Mouse (Mus musculus): ENCODE measurements around the gene Megf8.

The Megf8 gene

DNA sequence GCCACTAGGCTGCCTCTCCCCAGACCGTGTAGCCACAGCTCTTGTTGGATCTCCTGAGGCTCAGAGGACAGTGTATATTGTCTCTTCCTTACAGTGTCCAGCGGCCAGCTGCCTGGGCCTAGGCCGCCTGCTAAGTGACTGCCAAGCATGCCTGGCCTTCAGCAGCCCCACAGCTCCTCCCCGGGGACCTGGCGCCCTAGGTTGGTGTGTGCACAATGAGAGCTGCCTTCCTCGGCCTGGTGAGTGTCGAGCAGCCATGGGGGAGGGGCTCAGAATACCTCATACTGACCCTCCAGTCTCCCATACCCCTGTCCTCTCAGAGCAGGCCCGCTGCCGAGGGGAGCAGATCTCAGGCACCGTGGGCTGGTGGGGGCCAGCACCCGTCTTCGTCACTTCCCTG lies 17.5 kb downstream of the Megf8 start:
- no peak for DNase-seq (ENCODE audit: low spot score in 2 of 2)

DNA sequence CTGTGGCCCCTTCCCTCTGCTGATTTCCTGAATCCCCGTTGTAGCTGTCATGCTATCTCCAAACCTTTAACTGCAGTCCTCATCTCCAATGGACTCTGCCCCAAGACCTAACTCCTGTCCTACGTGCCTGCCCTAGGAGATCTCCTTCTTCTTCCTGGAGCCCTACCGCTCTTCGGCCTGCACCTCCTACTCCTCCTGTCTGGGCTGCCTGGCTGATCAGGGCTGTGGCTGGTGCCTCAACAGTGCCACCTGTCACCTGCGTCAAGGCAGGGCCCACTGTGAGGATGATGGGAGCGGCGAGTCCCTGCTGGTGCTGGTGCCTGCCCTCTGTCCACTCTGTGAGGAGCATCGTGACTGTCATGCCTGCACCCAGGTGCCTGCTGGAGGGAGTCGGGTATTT lies 22.4 kb downstream of the Megf8 start:
- DNase-seq (ENCODE audit: low spot score in 2 of 2) = no peak

DNA sequence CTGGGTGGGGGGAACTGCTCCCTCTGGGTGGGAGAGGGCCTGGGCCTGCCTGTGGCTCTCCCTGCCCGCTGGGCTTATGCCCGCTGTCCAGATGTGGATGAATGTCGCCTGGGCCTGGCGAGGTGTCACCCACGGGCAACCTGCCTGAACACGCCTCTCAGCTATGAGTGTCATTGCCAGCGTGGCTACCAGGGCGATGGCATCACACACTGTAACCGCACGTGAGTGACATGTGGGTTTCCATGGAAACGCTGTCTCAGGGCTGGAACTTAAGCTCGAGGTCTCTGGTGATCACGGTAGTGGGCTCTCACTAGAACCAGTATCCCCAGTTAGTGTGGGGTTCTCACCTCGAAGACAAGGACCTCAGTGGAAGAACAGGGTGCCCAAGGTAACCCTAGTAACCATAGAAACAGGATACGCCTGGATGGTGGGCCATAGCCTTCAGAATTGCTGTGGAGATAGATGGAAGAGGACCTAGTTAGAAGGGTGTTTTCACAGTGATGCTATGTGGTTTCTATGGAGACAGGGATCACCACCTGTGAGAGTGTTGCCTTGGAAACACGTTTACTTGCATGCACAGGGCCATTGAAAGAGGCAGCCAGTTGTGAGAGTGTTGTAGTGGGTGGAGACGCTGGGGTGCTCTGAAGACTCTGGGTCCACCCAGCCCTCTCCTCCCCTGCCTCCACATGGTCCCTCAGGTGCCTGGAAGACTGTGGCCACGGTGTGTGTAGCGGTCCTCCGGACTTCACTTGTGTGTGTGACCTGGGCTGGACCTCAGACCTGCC lies 24.2 kb downstream of the Megf8 start:
- DNase-seq (ENCODE audit: low spot score in 2 of 2) = peak in 1 of 2 experiments; percentile 54

- DNase-seq (ENCODE audit: low spot score in 2 of 2) = no peak
These were observed 31.9 kb downstream of the Megf8 start for GRCm38 (mm10) chr7:25348861-25349260.

- no peak for DNase-seq (ENCODE audit: low spot score in 2 of 2)
These were observed 41.8 kb downstream of the Megf8 start for GRCm38 (mm10) chr7:25358721-25359206.

- DNase-seq (ENCODE audit: low spot score in 2 of 2) = no peak
These were observed 46.2 kb downstream of the Megf8 start for GRCm38 (mm10) chr7:25363151-25363550.

- no peak for DNase-seq (ENCODE audit: low spot score in 2 of 2)
These were observed 46.7 kb downstream of the Megf8 start for GRCm38 (mm10) chr7:25363632-25364031.

GRCm38 (mm10) chr7:25365937-25366625 lies 49.1 kb downstream of the Megf8 start:
- DNase-seq (ENCODE audit: low spot score in 2 of 2) = no peak

DNA sequence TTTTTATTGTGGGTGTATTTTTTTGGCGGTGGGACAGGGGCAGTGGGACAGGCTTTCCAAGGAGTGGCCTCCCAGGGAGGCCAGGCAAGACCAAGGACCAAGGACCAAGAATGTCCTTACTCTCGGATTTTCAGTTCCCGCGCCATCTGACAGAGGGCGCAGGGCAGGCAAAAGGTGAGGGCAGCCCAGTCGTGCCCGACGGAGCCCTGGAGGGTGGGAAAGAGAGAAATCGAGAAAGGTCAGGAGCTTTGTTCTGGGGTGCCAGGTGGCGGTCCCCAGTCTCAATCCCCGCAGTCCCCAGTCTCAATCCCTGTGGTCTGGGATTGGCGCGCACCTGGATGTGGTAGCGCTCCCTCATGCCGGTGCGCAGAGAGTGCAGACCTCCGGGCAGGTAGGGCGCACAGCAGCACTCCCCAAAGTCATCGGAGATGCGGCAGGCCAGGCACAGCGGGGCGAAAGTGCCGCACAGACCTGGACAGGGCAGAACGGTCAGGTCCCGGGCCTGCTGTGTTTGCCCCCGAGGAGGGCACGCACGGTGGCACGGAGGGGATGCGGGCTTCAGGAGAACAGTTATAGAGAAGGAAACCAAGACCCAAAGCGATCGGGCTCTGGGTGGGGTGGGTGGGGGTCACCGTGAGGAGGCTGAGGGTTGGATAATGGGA lies 50.8 kb downstream of the Megf8 start:
- no peak for DNase-seq (ENCODE audit: low spot score in 2 of 2)

DNA sequence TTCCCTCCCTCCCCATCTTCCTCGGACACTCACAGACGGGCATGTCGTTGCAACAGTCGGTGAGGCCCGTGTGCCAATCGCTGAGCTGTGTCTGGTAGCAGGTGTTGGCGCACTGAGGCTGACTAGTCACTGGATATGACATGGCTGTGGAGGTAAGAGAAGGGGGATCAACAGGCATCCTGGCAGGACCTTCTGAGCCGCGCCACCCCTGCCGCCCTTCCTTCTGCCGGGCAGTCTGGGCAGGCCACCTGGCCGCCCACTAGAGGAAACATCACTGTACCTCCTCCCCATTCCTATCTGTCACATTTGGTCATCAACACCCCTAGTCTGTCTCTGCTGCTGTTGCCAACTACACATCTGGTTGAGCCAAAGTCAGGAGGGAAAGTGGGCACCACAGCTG lies 51.4 kb downstream of the Megf8 start:
- DNase-seq (ENCODE audit: low spot score in 2 of 2) = no peak

DNA sequence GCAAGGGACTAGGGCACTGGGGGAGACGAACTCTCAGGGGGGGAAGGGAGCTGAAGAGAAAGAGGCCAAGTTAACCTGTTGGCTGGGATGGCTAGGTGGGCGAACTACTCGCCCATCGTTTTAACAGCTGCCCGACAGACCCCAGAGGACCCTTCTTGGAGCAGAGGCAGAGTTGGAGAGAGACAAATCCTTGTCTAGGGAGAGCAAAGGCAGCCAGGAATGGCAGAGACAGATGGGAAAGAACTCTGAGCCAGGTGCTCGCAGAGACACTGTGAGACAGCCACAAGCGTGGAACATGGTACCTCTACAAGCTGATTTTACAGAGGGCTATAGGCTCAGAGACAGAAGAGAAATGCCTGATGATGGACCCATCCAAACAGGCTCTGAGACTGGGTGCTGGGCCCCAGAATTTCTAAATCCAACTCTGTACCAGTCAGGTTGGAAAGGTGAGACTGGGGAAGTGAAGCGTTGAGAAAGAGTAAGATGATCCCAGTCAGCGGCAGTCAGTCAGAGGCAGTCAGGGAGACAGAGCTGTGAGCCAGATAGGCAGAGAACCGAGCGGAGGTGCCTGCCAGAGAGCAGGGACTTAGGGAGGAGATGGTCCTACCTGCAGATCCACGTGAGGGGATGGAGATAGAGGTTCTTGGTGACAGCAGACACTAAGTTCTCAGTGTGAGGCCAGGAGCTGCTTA lies 52.2 kb downstream of the Megf8 start, which contains the start of gene Cnfn:
TSS of gene Cnfn (minus strand) at position 667 of the 692 bp plus-strand sequence.
- DNase-seq (ENCODE audit: low spot score in 2 of 2) = no peak

GRCm38 (mm10) chr7:25372441-25372840 lies 55.5 kb downstream of the Megf8 start:
- no peak for DNase-seq (ENCODE audit: low spot score in 2 of 2)

DNA sequence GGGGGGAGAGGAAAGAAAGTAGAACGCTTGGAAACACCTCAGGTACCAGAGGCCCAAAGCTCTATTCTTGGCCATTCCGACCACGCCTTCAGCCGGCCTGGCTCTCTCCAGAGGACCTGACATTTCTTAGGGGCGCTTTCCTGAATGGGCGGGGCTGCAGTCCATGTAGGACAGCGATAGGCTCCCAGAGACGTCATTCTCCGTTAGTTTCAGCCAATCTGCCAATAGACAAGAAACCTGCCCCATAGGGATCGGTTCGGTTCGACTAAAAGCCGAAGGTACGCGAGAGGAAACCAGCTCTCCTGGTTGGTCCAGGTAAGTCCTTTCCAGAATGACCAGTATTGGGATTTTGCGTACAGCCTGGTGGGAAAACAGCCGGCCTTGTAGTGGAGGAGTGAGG lies 59.6 kb downstream of the Megf8 start:
- DNase-seq (ENCODE audit: low spot score in 2 of 2) = peak; percentile 89 to 92

DNA sequence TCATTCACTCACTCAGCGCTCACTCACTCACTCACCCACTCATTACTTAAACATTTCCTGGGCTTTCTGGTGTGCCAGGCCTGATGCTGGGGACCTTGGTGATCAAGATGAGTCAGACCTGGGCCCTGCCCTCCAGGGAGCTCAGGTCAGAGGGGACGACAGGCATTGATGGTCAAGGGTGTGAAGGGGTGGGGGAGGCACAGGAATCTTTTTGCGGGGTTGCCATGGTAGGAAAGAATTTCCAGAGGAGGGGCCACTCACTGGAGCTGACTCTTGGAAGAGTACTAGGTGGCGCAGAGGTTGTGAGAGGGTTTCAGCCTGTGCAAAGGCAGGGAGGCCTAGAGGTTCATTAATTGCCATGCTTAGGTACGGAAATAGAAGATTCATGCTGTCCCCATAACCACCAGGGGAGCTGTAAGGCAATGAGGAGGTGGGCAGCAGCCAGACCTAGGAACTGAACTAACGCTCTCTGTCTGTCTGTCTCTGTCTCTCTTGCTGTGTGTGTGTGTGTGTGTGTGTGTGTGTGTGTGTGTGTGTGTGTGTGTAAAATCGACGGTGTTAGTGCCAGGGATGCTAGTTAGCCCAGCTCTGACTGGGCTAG lies 60.2 kb downstream of the Megf8 start:
- no peak for DNase-seq (ENCODE audit: low spot score in 2 of 2)

GRCm38 (mm10) chr7:25378181-25379100 lies 61.5 kb downstream of the Megf8 start:
- no peak for DNase-seq (ENCODE audit: low spot score in 2 of 2)

DNA sequence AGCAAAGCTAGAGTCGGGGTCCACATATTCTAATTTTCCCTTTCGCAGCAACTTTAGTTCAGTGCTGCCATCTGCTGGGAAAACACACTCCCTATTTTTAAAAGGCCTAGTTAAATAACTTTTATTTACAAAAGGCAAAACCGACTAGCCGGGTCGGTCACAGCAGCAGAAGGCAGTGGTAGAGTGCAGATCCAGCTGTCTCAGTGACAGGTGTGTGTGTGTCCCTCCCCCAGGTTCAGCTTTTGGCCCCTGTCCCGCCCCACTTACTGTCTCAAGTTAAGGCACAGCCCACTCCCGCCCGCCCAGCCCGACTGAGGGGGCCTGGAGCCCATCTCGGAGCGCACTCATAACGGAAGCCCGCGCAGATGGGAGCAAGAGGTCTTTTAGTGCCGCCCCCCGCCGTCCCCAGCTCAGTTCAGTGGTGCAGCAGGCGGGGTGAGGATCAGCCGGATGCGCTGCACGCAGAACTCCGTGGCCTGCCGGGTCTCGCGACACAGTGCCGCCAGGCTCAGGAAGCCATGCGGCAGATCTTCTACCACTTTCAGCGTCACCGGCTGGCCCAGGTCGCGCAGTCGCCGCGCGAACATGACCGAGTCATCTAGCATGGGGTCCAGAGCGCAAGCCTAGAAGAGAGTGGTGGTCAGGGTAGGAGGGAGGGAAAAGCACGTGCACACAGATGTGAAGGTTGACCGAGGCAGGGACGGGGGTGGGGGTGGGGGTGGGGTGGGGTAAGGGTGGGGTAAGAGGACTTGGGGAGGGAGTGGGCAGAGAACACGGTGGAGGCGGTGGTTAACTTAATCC lies 62.8 kb downstream of the Megf8 start:
- DNase-seq (ENCODE audit: low spot score in 2 of 2) = no peak

- DNase-seq (ENCODE audit: low spot score in 2 of 2) = no peak
These were observed 63.7 kb downstream of the Megf8 start for GRCm38 (mm10) chr7:25380392-25381283.

DNA sequence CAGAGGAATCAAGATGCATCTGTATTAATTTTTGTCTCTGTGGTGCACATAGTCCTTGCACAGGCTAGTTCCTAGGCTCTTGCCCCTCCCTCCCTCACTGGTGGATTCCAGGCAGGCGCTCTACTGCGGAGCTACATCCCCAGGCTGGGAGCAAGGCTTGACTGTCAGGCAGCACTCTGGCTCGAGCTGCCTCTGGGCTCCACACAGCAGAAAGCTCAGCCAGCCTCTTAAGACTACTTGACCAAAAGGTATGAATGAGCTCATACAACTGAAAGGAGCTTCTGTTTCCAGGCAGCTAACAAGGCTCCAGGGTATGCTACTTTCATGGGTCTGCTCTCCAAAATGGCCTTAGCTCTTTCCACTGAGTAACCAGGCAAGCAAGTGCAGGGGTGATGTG lies 64.3 kb downstream of the Megf8 start:
- no peak for DNase-seq (ENCODE audit: low spot score in 2 of 2)

DNA sequence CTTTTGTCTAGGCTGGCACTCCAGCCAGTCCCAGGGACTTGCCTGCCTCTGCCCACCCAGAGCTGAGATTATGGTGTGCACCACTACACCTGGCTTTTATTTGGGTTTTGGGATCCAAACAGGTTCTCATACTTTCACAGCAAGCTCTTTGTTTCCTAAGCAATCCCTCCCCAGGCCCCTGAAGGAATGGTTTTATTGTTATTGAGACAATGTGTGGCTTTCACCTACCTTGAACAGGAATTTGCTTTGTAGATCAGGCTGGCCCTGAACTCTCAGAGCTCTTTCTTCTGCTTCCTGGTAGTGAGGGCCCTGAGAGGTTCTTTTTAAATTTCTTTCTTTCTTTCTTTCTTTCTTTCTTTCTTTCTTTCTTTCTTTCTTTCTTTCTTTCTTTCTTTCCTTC lies 65.6 kb downstream of the Megf8 start:
- DNase-seq (ENCODE audit: low spot score in 2 of 2) = no peak
